Mouse (Mus musculus) 3134 (cell line): Measurements from ENCODE around the gene Zcchc3.
"Not testable (repeated sequence)": the region's sequence is repeated elsewhere in the genome, so short reads cannot be mapped to it uniquely, and the experiment has no call there.

Experiments
- DNase-seq: peaks from one replicate; pipeline ENCODE4 v3.0.0-alpha.2; 2011; ENCODE audit warnings: low spot score; ENCODE audit not compliant: insufficient read length; ENCODE audit errors: extremely low read depth

Zcchc3 gene

DNA sequence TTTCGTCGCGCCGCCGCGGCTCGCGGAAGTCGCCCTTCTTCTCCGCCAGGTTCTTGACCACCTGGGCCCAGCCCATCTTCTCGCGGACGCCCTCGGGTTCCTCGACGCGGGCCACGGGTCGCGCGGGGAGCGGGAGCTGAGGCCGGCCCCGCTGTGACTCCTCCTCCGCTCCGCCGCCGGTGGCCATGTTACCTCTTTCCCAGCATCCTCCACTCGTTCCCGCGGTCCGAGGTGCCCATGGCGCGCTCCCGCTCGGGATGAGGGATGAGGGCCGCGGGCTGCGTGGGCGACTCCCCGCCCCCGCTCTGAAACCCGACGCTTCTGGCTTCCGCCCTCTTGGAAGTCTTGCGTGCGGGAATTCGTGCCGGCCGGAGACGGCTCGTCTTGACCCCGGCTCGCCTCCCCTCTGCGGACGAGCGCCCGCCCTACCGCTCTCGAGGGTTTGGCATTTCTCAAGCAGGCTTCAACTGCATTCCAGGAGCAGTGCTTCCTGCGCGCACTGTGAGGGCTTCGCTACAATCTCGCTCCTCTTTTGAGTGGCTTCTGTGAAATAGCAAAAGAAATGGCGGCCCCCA is at the start of gene Zcchc3:
TSS of gene Zcchc3 (minus strand) at position 437 of the 575 bp plus-strand sequence.
- no peak for DNase-seq

DNA sequence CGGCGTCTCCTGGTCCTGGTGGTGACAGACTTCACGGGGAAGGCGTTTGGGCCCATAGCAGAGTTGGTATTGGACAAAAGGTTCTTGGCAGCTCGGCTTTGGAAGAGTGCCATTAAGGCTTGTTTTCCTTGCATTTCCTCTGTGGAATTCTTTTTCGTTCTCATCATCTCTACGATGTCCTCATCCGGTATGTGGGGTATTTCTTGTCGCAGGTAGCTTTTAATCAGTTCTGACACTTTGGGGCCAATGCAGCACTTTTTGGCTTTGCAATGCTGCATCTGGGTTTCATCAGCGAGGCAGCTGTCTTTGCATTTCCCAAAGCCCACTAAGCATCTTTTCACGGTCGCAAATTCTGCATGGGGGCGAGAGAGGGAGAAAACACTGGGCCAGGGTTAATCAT is 44.4 kb upstream of the Zcchc3 start:
- DNase-seq, result no peak

DNA sequence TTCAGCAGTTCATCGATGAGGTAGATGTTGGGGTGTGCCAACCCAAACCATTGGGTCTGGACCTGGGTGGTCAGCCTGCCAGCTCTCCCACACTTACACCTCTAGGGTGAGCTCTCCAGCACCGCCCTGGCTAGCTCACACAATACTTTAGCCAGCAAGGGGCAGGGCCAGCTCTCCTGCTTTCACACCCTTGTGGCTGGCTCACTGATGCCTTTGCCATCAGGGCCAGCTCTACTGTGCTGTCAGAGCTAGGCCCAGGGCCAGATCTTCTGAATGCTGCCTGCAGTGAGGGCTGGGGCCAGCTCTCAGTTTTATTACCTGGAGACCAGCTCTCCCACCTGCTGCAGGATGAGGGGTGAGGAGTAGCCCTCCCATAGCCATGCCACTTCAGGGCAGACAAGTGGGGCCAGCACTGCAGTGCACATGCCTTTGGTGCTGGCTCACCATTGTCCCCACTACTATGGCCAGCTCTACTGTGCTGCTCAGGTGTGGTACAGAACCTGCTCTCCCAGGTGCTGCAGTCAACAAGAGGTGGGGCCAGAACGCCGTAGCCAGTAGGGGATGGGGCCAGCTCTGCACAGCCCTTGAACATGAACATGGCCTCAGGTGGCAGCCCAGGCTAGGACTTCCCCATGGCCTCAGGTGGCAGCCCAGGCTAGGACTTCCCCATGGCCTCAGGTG is 37.4 kb upstream of the Zcchc3 start:
- DNase-seq, result no peak

DNA sequence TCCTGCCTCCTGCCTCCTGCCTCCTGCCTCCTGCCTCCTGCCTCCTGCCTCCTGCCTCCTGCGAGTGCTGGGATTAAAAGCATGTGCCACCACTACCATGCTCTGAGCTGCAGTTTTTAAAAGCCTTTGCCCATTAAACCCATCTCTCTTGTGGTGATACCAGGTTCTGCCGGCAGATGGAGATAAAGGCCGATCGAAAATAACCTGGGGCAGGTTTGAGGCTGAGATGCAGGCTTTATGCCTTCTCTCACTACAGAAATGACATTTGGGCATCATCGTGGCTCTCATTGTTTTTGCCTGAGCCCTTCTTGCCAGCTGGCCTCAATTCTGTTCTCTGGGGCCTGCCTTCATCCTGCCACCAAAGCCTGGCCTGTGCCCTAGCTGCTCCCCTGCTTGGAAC is 35.4 kb upstream of the Zcchc3 start:
- no peak for DNase-seq

DNA sequence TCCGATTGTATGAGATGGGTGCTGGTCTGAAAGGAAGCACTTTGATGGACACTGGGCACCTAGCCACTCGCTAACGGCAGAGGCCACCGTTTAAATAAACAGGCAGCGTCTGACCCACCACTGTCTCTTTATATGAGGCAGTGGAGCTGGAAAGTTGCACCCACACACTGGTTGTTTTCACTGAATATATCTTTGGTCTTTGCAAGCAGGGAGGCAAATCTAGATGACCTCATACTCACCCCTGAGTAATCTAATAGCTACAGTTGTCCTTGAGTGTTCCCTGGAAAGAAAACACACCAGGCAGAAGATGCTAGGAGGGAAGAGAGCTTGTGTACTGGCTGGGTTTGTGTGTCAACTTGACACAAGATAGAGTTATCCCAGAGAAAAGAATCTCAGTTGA is 32.6 kb upstream of the Zcchc3 start:
- DNase-seq, result no peak

DNA sequence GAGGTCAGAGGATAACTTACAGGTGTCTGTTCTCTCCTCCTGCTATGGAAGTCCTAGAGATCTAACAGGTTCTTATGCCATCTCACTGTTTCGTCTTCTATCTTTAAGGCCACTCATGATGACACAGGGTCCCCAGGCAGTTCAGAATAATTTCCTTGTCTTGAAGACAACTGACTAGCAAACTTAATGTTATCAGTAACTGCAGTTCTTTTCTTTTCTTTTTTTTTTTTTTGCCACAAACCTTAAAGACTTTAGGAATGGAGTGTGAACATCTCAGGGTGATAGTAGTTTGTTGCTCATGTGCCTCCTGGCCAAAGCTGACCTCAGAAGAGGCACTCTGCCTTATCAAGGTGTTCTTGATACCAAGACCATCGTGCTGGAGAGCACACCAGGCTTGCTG is 31.8 kb upstream of the Zcchc3 start:
- DNase-seq, result no peak

DNA sequence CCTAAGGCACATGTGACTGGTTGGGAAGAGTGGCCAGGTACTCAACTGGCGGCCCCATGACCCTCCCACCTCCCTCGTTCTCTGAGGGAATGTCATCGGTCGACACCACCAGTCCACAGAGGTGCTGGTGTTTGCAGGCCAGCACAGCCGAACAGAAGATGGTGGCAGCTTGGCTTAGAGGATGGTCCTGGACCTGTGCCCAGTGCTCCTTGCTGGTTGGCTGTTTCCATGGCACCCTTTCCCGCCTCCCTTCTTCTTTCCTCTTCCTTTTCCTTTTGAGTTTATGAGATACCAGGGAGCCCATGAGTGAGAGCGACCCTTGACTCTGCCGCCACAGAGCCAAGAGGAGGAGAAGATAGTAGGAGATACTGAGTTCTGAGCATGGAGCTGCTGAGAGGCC is 28.5 kb upstream of the Zcchc3 start:
- DNase-seq, result no peak

DNA sequence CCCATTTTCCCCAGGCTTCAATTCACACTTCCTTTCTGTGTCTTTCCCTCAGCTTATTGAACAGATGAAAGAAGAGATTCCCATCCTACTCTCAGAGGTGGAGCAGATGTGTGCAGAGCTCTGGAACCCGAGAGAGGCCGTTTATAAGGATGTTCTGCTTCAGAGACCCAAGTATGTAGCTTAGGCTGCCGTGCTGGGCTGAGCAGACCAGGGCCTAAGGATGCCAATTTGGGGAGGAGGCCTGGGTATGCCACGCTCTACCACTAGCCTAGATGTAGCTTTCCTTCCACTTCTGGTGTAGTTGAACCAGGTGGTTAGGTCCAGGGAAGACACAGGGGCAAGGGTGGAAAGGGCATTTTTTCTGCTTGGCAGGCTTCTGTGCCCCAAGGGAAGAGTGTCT is 27.5 kb upstream of the Zcchc3 start:
- no peak for DNase-seq

DNA sequence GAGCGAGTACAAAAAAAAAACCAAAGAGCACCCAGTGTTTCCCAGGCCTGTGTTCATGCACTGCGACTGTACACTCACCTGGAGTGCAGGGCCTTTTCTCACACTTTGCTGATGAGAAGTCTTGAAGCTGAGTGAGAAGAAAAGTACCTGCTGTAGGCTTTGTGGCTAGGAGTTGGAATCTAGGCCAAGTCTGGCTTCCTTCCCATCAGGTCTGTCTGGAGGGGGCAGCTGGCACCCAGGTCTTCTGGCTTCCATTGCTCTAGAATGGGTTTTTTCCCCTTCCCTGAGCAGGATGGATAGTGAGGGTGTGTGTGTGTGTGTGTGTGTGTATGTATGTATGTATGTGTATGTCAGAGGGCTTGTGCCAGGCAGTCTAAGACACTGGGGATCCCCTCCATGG is 25.0 kb upstream of the Zcchc3 start:
- DNase-seq, result no peak

DNA sequence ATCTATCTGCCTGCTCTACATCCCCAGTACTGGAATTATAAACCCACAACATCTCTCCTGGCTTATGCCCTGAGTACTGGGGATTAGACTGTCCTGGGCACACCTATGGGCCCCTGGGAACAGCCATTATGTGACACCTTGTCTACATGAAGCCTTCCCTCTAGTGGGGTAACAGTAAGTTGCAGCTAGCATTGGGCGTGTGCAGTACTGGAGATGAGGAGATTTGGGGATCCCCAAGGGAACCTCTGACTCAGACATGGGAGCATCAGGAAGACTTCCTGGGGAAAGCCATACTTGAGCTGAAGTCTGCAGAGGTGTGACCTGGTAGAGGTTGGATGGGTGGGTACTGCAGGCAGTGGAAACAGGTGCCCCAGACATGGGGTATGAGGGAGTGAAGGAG is 24.1 kb upstream of the Zcchc3 start:
- DNase-seq, result no peak

DNA sequence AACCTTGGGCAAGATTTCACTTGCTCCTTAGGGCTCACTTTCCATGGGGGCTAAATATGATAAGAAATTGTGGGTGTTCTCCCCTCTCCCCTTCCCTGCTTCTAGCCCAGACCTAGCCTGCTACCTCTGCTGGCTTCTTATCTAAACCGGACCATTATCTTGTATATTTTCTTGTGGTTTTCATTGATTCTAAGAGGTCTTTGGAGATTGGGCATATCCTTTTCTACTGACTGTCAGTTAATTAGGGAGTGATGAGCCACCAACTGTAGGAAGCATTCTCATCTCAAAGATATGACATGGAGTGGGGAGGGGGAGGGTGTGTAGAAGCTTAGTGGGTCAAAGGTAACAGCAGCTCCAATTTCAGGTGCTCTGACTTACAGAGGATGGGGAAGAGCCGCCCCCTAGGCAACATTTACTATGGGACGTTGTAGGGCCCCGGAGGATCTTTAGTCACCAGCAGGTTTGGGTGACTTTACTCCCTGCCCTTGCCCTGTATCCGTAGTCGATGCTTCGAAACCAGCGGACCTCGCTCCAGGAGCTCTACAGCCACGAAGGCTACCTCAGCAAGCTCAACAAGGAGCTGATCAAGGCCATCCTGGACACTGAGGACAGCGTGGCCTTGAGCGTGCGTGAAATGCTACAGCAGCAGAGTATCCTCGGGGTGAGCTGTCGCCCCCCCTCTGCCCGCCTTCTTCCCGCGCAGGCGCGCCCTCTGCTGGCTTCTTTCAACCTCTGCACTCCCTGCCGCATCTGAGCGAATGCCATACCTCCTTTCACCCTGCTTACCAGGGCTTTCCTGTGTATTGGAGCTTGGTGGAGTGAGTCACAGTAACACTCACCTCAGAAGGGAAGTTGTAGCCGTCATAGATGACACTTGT is 22.4 kb upstream of the Zcchc3 start:
- peak; percentile 74 for DNase-seq

DNA sequence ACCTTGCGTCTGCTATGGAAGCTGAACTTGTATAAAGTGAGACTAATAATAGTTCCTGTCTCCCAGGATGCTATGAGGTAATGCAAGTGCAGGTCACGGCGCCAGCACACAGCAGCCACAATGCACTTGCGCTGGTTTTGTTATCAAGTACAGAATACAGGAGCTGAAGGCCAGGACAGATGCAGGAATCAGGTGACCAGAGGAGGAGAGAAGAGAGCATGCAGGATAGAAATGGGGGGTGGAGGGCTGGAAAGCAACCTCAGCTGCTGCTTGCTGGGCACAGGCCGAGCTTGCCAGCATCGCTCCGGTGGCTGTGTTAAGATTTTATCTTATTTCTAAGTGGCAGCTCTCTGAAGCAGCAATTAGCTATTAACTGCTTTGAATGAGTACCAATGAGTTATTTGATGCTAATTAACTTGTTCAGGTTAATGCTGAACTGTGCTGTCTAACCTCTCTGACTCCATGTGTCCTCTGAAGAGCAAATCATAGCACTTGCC is 21.6 kb upstream of the Zcchc3 start:
- DNase-seq, result no peak

DNA sequence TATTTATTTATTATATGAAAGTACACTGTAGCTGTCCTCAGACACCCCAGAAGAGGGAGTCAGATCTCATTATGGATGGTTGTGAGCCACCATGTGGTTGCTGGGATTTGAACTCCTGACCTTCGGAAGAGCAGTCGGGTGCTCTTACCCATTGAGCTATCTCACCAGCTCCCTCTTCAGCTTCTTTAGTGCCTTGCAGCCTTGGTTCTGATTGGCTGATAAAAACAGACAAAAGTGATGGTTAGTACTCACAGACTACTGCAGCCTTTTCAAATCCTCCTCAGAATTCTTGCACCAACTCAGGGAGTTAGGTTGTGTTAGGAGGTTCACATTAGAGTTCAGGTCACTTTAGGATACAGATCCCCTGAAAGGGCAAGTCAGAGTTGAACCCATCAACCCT is 13.7 kb upstream of the Zcchc3 start:
- DNase-seq, result not testable (repeated sequence)

DNA sequence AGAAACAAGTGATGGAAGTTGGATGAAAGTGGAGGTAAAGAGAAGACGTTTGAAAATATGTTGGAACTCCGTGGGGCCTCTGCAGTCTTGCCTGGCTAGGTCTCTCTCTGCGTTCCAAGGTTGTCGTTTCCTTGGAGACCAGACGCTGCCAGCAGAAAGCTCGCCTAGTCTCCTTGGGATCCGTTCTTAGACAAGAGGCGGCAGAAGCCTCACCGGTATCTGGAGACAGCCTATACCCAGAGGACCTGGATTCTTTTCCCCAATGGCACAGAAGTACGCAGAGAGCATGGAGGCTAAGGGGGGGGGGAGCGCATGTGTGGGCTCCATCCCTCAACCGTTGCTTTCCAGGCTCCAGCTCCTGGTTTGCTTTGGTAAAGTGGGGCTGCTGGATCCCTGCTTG is 12.7 kb upstream of the Zcchc3 start:
- no peak for DNase-seq

DNA sequence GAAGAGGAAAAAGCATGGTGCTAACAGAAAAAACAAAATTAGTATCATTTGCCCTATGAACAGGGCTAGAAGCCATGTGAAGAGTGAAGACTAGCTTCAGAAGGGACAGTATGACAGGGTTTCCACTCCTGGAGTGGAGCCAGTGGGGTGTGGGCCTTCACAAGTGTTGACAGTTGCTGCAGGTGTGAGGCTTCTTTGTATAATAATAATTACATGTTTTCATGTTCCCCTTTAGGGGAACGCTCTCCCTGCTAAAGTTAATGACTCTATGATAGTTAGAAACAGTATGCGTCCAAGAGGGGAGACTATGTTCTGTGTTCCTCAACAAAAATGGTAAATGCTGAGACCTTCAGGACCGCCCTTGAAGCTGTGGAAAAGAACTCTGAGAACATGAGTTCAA is 959 bp upstream of the Zcchc3 start:
- no peak for DNase-seq

DNA sequence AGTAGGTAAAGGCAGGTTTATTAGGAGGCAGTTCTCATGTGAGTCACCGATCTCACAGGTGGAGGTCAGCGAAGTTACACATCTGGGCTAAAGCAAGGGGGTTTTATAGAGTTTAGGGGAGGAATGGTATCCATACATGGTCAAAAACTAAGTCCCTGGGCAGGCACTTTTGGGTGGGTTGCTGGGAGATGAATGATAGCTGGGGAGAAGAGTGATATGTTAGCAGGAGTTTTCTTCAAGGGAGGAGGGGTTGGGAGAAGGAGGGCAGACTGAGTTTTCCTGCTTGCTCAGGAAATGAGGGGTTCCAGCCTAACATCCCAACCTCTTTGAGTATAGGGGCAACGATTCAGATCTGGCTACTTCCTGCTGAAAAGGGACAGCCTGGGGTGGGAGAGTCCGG is 460 bp upstream of the Zcchc3 start, which contains the start of gene 6820408C15Rik:
TSS of gene 6820408C15Rik (plus strand) at position 301 of the 400 bp plus-strand sequence.
- DNase-seq, result no peak

DNA sequence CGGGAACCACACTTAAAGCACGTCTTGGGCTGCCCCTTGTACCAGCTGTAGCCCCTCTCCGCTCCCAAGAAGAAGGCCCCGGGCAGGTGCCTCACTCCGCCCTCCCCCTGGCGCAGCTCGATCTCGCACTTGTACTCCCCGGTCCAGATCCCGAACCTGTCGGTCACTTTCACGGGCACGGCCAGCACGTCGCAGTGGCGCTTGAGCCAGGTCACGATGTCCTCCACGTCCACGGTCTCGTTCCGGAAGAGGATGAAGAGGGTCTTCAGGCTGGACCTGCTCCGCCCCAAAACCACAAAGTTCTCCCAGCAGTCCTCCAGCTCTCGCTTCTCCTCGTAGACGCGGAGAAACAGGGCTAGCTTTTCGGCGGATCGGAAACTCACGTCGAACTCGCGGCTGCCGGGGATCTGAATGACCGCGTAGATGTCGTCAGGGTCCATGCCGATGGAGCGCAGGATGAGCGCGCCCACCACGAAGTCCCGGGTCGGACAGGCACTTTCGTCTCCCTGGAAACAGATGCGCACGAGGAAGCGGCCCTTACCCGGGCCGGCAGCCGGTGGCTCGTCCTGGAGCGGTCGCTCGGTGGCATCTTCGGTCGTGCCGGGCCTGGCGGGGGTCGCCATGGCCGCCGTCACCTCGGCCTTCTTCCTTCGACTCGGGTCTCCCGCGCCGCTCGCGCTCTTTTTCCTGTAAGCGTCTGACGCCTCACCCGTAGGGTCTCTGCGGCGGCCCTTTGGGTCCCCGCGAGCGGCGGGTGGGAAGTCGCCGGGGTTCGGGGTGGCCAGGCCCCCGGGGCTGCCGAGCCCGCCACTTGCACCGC is 852 bp downstream of the Zcchc3 start:
- DNase-seq, result no peak

DNA sequence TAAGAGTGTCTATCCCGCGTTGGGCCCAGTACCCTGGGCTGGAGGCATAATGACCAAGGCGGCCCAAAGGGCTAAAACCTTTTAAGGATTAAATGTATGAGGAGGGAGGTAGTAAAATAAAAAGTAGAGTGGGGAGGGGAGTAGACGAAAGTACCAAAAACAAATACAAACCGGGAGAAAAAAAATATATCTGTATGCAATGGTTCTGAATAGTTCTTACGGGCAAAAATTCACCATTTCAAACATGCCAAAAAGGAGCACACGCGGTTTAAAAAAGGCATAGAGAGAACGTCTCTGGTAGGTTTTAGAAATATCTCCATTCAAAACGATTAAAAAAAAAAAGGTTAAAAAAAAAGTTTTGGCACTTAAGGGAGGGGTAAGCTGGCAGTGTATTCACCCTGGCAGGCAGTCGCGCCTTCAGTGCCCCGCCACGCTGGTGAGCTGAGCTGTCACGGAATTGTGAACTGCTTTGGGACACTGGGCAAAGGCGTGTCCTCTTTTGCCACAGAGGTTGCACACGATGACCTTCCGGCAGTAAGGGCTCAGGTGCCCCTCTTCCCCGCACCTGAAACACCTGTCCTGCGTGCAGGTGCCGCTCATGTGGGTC is 1.6 kb downstream of the Zcchc3 start:
- DNase-seq, result no peak

DNA sequence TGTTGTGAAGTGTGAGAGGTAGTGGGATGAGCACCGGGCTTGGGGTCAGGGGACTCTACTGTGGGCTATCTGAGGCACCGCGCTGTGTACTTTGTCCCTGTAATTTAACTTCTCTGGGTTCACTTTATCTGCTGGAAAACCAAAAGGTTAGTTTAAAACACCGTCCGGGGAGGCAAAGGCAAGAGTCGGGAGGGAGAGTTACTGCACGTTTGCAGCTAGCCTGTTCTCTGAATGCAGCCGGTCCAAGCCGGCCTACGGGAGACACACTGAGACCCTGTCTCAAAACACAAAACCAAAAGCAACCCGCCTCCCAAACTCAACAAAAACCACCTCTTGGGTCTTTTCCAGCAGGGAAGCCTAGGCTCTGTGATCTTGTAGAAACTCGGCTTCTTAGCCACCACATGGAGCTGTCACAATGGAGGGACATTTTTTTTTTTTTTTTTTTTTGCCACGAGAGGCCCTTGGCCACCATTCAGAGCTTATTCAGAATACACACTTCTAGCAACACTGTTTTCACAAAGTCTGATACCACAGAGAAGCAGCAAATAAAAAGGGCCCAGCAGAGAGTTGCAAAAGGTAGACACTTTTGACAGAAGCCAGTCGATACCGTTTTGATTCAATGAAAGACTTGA is 2.2 kb downstream of the Zcchc3 start:
- DNase-seq, result no peak

DNA sequence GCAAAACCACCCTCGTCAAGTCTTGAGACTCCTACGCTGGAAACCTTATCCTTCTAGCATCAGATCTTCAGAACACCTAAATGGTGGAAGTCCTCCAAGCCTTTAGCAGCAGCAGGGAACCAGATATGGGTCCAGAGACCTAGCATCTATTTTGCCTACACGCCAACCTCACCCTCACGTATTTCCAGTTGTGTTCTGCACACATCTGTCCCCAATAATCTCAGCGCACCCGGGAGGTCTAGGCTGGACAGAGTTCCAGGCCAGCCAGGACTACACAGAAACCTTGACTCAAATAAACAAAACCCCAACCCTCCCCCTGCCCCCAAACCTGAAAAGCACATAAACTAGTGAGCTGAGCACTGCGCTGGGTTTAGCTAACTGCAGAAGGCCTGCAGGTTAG is 3.4 kb downstream of the Zcchc3 start:
- DNase-seq, result no peak
